Mouse (Mus musculus) retina, postnatal 1 day (tissue): ENCODE measurements around the gene Gramd2.
"Not testable (repeated sequence)": the region's sequence is repeated elsewhere in the genome, so short reads cannot be mapped to it uniquely, and the experiment has no call there.

Experiments used
- DNase-seq: peaks from one replicate; pipeline ENCODE4 v3.0.0-alpha.2; 2012

Gene Gramd2

DNA sequence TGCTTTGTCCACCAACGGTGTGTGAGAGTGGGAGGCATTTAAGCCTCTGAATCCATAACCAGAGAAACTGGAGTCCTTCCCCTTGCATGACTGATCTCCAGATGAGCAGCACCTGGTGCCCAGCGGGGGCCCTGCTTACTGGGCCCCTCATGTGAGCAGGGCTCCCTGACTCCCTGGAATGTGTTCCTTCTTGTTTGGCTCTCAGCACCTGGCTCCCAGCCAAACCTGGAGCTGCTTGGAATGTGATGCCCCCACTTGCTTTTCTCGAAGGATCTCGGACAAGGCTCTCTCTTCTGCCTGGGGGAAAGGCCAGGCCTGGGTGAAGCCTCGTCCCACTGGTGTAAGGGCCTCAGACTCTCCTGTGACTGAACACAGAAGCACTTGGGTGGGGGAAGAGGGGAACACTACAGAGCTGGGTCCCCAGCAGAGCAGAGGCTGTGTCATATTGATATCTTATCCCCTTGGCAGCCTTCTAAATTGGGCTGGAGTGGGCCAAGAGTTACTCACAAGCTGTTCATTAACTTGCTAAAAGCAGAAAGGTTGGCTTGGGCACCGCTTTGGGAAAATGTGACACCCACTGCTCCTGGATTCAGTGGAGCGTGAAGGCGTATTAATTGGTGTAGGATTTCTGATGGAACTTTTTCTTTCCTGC is 44.0 kb downstream of the Gramd2 start:
- DNase-seq = peak; percentile 52

GRCm38 (mm10) chr9:59725515-59725914 is 45.6 kb downstream of the Gramd2 start:
- DNase-seq = no peak

- DNase-seq = no peak
Measured at GRCm38 (mm10) chr9:59727569-59728286, 47.8 kb downstream of the Gramd2 start.

DNA sequence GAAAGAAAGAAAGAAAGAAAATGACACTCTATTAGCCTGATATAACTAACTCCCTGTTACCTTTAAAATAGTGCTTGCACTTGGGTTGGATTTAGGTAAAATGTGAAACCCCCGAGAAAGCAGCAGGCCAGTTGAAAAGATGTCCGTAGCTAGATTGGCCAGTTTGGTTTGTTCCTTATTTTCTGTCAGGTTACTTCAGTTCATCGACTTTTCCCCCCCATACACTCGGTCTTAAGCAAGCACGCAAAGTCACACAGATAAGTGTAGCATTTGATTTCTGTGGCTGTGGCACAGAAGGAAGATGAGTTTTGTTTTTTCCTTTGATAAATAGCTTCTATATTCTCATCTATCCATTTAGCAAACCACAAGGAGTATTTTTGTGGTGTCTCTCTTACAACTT is 51.2 kb downstream of the Gramd2 start:
- DNase-seq = no peak

GRCm38 (mm10) chr9:59733075-59733474 is 53.1 kb downstream of the Gramd2 start:
- DNase-seq = no peak

GRCm38 (mm10) chr9:59735394-59735793 is 55.5 kb downstream of the Gramd2 start:
- DNase-seq = no peak

DNA sequence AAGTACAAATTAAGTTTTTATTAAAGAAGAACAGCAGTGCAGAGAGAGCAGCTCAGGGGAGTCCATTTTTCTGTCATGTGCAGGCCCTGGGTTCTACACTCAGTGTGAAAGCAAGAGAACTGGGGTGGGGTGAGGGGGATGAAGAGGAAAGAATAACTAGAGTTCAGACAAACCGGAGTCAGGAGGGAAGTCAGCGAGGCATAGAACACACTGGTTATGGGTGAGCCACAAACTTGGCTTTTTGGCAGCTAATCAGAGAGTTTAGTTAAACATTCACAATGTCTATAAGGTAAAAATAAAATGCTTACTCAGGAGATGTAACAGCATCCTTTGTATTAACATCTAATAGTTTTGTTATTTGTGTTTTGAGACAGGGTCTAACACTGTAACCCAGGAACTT is 60.6 kb downstream of the Gramd2 start:
- DNase-seq = no peak

GRCm38 (mm10) chr9:59743903-59744302 is 64.0 kb downstream of the Gramd2 start:
- no peak for DNase-seq

GRCm38 (mm10) chr9:59748387-59748786 is 68.4 kb downstream of the Gramd2 start:
- DNase-seq = no peak

DNA sequence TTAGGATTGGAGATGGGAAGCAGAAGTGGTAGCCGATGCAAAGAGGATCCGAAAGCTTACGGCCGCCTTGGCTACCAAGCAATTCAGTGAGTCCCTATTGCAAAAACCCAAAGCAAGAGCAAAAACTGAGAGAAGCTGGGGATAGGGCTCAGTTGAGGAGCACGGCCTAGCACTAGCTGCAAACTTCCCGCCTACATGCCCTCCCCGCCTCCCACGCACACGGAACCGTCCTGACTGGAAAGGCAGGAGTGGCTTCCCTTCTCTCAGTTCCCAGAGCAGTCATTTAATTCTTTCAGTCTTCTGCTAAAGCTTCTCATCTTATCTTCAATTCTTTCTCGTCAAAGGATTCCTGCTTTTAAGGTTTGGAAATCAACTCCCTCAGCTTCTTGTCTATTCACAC is 69.0 kb downstream of the Gramd2 start:
- no peak for DNase-seq

GRCm38 (mm10) chr9:59749581-59750265 is 69.8 kb downstream of the Gramd2 start:
- DNase-seq = no peak

GRCm38 (mm10) chr9:59750267-59751065 is 70.5 kb downstream of the Gramd2 start, which contains the start of the genes Senp8 and Myo9a:
Gene Senp8, minus strand, starts transcription at chr9:59750710.
Gene Myo9a, plus strand, starts transcription at chr9:59750896.
- peak; percentile 99 for DNase-seq

GRCm38 (mm10) chr9:59751066-59751581 is 71.2 kb downstream of the Gramd2 start:
- DNase-seq = no peak

GRCm38 (mm10) chr9:59751966-59752365 is 72.0 kb downstream of the Gramd2 start:
- peak; percentile 12 for DNase-seq

DNA sequence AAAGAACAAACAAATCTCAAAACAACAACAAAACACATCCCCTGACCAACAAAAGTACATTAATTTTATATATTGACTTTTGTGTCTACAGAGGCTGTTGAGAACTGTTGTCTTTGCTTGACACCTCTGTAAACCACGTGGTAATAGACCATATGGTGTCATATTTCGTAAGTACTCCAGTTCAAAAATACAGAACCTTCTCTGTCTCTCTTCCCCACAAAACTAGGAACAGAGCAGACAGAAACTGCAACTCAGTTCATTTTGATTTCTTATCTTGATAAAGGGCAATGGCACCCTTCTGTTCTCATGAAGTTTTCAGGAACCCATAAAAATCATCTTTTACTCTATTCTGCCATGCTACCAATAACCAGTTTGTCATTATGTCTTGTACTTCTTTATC is 75.3 kb downstream of the Gramd2 start:
- no peak for DNase-seq

DNA sequence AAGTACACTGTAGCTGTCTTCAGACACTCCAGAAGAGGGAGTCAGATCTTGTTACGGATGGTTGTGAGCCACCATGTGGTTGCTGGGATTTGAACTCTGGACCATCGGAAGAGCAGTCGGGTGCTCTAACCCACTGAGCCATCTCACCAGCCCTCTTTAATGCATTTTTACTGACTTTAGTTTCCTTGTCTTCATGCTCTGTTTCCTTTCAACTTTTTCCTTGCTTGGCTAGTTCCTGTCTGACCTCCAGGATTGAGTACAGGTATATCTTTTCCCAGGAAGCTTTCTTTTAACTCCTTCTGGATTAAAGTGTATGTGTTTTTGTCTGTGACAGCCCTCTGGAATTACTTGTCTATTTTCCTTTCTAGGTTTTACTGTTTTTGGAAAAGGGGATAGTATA is 77.1 kb downstream of the Gramd2 start:
- not testable (repeated sequence) for DNase-seq

DNA sequence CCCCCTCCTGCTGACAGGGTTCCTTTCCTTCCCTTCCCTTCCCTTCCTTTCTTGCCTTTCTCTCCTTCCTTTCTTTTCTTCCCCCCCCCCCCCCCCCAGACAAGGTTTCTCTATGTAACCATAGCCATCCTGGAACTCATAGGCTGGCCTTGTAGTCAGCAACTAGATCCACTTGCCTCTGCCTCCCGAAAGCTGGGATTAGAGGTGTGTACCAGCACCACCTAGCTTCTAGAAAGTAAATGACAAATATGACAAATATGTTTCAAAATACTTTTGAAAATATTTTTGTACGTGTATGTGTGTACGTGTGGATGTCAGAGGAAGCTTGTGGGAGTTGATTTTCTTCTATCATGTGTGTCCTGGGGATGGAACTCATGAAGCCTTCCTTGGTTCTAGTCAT is 80.6 kb downstream of the Gramd2 start:
- no peak for DNase-seq

- not testable (repeated sequence) for DNase-seq
Measured at GRCm38 (mm10) chr9:59766966-59767461, 87.1 kb downstream of the Gramd2 start.
